Mouse (Mus musculus): ENCODE measurements around the gene Sntb2.

- no peak for TF ChIP-seq CTCF (conservative IDR thresholded peaks at IDR 0.05; ENCODE audit: low read length)
- TF ChIP-seq NANOG (IDR thresholded peaks at IDR 0.05; ENCODE audit: borderline replicate concordance, low read length), result no peak
- no peak for TF ChIP-seq POU5F1 (IDR thresholded peaks at IDR 0.05; ENCODE audit: borderline replicate concordance, low read length)
These were observed 46.7 kb upstream of the Sntb2 start for GRCm38 (mm10) chr8:106888803-106889202.
